ENCODE assay signal across 16 mouse cellular contexts in the genomic region with DNA sequence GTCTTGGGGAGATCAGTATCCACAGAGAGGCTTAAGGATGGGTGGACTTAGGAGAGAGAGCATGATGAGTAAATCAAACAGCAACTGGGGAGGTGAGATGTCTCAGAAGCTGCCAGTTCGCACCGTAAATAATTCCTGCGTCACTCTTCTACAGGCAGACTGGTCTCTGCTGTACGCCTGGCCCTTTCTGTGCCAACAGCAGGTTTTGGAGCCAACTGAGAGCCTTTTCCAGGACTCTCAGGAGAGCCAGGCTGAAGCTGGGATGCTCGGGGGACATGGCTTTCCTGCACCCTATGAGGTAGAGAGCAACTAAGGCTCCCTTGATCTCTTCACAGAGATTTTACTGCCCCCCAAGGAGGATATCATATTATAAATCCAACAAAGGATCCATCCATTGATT.
"Had no signal": no experiment of that assay in that cellular context is flagged by ENCODE, and none has a peak within 500 bp of the region (broad histone marks: within the 10 kb centered on the region; RNA-seq: fewer than 3 reads in every experiment).

No protein-coding gene starts in this region.

- H3K27me3 ChIP-seq: midbrain, embryonic 13.5 days; midbrain, embryonic 15.5 days; neural tube, embryonic 12.5 days; stomach, embryonic 15.5 days had no signal

- H3K9me3 ChIP-seq: lung, embryonic 15.5 days; midbrain, embryonic 15.5 days; stomach, embryonic 15.5 days had no signal

- H3K4me3 ChIP-seq: lung, embryonic 15.5 days; megakaryocyte, embryonic 14.5 days; midbrain, embryonic 13.5 days; midbrain, embryonic 15.5 days; neural tube, embryonic 12.5 days; stomach, embryonic 15.5 days had no signal

- DNase-seq: liver, postnatal 0 days; lung, adult 2 months; lung, postnatal 14 days; lung, postnatal 36 days; right cerebral cortex, postnatal 14 days; thymus, adult 2 months; thymus, postnatal 25 days; thymus, postnatal 4 days had no signal

- H3K36me3 ChIP-seq: lung, embryonic 15.5 days; midbrain, embryonic 13.5 days; midbrain, embryonic 15.5 days; neural tube, embryonic 12.5 days; stomach, embryonic 15.5 days had no signal

- H3K27ac ChIP-seq: lung, embryonic 15.5 days; macrophage; midbrain, embryonic 13.5 days; midbrain, embryonic 15.5 days; neural tube, embryonic 12.5 days; stomach, embryonic 15.5 days; stomach, postnatal 0 days had no signal
